Mouse (Mus musculus) adrenal gland, postnatal 25 days (tissue): ENCODE data around the gene Btg4. TPM values are rescaled to one million over a fixed set of nuclear protein-coding genes. Genes with fewer than 3 reads are reported as not detected.
"Not testable (repeated sequence)": the region's sequence is repeated elsewhere in the genome, so short reads cannot be mapped to it uniquely, and the experiment has no call there.

Source experiments
- DNase-seq: peaks from one replicate; pipeline ENCODE4 v3.0.0; 2021; ENCODE audit warnings: mixed read lengths
- total RNA-seq: library from RNA; stranded (reverse); gene quantifications from 2 replicates; pipeline ENCODE4 v1.2.3, GENCODE M21; 2021

Btg4 gene
- total RNA-seq, 1 experiment from 2014 or later = not detected

GRCm38 (mm10) chr9:51093697-51094096 is 33.0 kb downstream of the Btg4 start:
- no peak for DNase-seq

GRCm38 (mm10) chr9:51096306-51096705 is 35.6 kb downstream of the Btg4 start:
- DNase-seq = peak; percentile 45

DNA sequence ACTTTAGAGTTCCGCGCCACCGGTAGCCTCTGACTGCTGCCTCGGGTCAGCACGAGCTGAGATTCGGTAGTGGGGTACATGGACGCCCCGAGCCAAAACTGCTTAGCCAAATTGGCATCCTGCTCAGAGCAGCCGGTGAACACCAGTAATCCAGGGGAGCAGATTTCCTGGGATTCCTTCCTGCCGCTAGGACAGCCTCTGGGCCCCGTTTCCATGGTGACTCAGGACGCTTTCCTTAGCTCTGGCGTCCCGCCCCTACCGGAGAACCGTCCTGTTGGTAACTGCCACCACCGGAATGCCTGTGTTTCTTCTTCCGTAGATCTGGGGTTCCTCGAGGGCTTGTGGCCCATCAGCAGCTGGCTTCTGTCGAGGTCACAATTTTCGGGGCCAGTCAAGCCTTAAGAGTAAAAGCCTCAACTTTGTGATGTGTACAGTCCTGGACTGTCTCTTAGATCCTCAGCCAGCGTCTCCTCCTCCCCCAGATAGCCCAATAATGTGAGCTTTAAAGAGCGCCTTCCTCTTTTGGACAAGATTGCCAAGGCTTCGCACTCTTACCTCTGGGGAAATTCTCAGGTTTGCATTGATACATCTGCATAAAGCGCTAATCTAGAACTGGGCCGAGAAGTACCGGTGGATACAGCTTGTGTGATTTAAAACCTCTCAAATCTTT is 41.2 kb downstream of the Btg4 start, which contains the start of gene 4833427G06Rik:
Gene 4833427G06Rik (minus strand): TSS at position 323 of the 670 bp plus-strand sequence.
- DNase-seq = peak; percentile 73

- DNase-seq = peak; percentile 78
These were observed 42.5 kb downstream of the Btg4 start for GRCm38 (mm10) chr9:51102963-51103807.

DNA sequence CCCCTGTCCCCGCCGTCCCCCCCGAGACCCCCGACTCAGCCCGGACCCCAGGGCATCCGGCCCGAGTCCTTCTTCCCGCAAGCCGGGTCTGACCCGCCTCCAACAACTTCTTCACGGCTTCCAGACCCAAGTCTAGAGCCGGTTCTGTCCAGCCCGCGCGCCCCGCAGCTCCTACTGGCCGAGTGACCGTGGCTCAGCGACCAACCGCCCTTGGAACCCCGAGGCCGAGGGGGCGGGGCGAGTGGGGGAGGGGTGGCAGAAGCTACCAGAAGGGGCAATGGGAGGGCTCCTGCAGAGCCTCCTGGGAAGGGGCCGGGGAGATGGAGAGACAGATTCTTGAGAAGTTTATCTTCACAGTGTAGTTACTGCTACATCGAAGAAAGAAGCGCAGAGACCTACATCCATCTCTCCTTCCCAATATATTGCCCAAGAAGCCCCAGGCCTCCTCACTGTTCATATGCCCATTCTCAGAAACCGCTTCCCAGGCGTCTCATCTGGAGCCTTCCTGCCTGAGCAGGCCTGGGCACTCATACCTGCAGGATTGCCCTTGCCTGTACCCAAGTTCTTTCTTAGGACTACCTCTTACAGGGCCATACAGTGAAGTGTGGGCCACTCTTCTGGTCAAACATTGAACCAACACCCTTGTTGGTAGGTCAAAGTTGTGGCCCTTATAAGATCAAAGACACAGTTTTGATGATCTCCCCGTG is 43.3 kb downstream of the Btg4 start:
- peak; percentile 74 for DNase-seq

GRCm38 (mm10) chr9:51105751-51106150 is 45.0 kb downstream of the Btg4 start:
- DNase-seq = no peak

GRCm38 (mm10) chr9:51114767-51115166 is 54.1 kb downstream of the Btg4 start:
- no peak for DNase-seq

- peak; percentile 61 for DNase-seq
These were observed 76.3 kb downstream of the Btg4 start for GRCm38 (mm10) chr9:51136985-51137384.

GRCm38 (mm10) chr9:51137432-51137831 is 76.7 kb downstream of the Btg4 start:
- DNase-seq = no peak

DNA sequence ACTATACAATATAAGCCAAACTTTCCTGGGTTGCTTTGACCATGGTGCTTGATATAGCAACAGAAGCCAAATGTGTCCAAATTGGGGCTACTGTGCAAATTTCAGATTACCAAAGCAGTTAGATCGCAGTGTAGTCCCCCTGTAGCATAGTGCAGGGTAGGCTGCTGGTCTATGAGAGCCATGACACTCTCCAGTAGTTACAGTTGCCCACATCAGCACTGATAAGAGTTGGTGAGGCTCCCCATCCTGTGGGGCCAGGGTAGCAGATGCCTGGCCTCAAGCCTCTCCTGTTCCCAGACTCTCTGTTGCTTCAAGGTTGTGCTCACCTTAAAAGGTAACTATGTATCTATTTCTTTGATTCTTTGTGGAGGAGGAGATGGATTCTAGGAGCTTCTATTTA is 77.1 kb downstream of the Btg4 start:
- no peak for DNase-seq

GRCm38 (mm10) chr9:51138301-51138700 is 77.6 kb downstream of the Btg4 start:
- no peak for DNase-seq

DNA sequence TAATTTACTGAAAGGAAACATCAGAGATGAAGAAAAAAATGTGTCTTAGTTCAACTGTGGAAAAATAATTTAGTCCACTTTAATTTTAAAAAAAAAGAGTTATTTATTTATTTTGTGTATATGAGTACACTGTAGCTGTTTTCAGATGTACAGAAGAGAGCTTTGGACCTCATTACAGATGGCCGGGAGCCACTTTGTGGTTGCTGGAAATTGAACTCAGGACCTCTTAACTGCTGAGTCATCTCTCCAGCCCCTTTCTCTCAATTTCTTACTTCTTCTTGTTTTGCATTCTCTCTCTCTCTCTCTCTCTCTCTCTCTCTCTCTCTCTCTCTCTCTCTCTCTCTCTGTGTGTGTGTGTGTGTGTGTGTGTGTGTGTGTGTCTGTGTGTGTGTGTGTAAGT is 78.7 kb downstream of the Btg4 start:
- DNase-seq = not testable (repeated sequence)

DNA sequence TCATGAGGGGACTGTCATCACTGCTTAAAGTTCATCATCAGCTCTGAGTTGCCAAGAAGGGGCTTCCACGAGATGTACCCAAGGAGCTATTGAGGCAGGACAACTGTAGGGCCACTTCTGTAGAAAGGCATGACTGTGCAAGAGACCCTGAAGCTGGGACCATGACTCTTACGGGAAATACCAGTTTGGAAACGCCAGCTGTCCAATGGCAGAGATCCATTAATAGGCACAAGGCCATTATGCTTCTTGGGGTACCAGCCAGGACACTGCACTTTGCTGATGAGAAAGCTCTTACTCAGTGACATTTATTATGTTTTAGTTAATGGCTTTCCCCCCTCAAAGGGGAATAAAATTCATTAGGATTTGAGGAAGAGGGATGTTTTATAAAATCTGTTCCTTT is 80.0 kb downstream of the Btg4 start:
- no peak for DNase-seq

- no peak for DNase-seq
These were observed 82.7 kb downstream of the Btg4 start for GRCm38 (mm10) chr9:51143437-51143836.

DNA sequence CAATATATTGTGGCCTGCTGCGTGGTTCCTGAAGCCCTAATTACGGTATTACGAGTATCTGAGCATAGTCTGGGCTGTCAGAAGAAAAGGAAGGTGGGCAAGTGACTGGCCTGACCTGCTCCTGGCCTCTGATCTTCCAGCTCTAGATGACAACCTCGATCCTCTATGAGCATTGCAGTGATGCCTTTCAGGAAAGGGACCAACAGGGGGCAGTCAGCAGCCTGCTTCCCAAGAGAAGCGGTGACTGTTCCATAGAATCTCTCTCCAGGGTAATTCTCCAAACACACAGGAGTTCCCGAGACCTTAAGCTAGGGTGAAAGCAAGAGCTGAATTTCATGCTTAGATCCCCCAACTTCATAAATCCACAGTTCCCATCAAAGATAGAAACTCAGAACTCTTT is 83.5 kb downstream of the Btg4 start:
- no peak for DNase-seq

- DNase-seq = no peak
These were observed 85.8 kb downstream of the Btg4 start for GRCm38 (mm10) chr9:51146496-51146895.

DNA sequence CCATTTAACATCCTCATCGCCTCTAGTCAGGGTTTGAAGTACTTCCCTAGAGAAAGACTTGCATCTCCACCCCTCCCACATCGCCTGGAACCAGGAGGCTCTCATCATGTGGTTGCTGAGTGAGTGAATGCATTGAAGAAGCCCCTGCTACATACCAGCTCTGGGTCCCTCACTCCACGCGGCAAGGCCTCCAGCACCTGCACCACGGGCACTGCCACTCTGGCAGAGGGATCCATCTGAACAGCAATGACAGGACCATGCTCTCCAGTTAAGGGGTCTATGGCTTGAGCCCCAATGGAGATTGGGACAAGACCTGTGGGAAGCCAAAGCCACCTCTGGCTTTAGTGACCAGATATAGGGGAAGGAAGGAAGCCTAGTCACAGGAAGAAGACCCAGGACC is 86.6 kb downstream of the Btg4 start:
- DNase-seq = no peak

DNA sequence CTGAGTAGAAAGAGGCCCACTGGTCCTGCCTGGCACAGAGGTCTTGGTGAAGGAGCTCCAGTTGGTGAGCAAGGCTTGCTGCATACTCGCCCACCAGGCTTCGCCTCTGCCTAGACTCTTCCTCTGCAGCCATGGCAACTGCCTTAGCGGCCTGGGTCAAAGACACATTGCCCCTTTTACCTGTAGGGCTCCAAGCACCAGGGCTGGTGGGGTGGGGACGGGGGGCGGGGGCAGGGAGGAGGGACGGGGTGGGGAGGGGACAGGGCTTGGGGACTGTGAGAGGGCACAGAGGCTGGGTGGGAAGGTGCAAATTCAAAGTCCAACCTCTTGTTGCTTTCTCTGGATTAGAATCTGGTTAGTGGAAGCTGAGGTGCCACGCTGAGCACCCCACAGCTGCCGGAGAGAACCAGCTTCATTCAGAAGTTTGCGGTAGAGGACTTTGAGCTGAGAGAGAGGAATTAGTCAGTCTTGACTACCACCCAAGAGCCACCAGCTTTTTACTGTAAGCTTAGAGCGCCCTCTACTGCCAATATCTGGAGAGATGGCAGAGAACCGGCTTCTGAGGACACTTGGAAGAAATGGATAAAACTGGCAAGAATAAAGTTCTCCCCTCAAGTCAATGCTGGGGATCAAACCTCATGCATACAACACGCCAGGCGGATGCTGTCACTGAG is 91.5 kb downstream of the Btg4 start:
- peak; percentile 45 for DNase-seq

DNA sequence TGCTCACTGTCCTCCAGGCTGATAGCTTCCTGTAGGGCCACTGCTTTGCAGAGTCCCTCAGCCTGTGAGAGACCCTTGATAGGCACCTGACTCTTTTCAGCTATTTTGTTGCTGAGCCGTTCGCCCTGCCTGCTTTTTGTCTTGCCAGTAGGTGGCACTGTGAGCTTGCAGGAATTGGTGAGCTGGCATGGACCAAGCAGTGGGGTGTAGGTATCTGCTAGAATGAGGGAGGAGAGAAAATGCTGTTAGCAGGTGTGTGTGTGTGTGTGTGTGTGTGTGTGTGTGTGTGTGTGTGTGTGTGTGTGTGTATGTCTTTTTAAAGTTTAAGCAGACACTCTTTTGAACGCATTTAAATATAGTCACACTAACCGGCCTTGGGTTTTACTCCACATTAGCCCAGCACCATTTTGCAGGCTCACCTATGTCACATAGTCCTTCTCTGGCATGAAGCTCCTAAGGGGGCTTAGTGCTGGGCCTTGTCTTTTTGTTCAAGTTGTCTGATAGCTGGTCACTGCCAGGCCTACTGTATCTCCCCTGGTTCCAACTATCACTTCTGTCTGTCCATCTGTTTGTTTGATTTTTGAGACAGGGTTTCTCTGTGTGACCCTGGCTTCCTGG is 101.2 kb downstream of the Btg4 start:
- DNase-seq = peak; percentile 70

DNA sequence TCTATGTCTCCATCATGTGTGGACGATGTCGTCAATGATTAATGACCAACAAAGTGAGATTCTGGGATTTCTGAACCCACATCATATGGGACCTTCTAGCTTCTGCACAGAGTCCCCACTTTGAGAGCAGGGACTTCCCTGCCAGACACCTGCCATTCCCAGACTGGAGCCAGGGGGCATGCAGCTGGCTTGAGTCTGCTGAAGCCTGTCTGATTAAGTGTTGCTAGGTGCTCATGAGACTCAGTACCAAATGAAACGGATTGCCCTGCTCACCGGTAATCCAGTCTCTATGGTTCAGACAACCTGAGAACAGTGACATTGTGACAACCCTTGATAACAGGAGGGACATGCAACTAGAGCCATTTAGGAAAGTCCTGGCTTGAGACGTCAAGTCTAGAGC is 103.3 kb downstream of the Btg4 start:
- no peak for DNase-seq

DNA sequence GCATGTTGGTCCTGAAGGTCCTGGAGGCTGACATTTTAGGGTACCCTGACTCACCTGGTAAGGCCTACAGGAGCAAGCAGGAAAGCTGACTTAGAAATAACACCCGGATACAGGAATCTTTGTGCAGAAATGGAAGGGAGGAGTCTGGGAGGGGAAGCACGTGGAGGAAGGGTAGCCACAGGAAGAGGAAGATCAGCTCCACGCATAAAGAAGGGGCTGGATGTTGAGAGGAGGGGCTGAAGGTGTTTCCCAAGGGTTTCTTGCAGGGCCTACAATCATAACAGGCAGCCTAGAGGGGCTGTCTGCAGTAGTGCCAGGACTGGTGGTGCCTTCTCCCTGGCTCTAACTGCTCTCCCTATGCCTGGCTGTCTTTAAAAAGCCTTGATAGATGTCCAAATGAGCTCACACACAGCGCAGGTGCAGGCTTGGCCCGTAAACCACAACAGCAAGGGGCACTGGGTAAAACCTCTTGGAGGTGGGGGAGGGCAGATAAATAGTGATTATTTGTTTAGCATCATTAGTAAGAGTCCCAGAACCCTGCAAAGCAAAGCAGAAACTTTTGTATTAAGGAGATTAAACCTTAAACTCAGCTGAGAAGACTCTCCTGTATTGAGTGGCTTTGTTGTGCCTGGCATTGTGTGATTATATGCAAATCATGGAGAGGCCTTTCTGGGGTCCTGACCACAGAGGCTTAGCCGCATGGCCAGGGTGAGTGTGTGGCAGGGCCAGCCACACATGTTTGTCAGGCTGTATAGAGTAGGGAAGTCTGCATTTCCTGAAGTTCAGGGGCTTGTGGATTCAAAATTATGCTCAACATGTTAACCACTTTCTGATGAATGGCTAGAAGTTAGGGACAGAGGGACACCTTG is 104.8 kb downstream of the Btg4 start, which contains the start of gene Gm32742:
Gene Gm32742 (minus strand): TSS at position 206 of the 869 bp plus-strand sequence.
- DNase-seq = no peak
